Mouse (Mus musculus): ENCODE data around the gene Hyal2.
A peak's percentile ranks its signal among the peaks of the same experiment; 100 is the strongest.

Hyal2 gene

GRCm38 (mm10) chr9:107590058-107590772, 22.5 kb downstream of the Hyal2 start:
- DNase-seq (ENCODE audit: low spot score), result no peak

- no peak for DNase-seq (ENCODE audit: low spot score)
Observed at GRCm38 (mm10) chr9:107590773-107591060, 23.0 kb downstream of the Hyal2 start.

GRCm38 (mm10) chr9:107593101-107593976, 25.6 kb downstream of the Hyal2 start:
- DNase-seq (ENCODE audit: low spot score), result no peak

- no peak for DNase-seq (ENCODE audit: low spot score)
Observed at GRCm38 (mm10) chr9:107594281-107595062, 26.7 kb downstream of the Hyal2 start.

- DNase-seq (ENCODE audit: low spot score), result no peak
Observed at GRCm38 (mm10) chr9:107596619-107597569, 29.1 kb downstream of the Hyal2 start.

GRCm38 (mm10) chr9:107598385-107598784, 30.6 kb downstream of the Hyal2 start:
- DNase-seq (ENCODE audit: low spot score), result no peak

- no peak for DNase-seq (ENCODE audit: low spot score)
Observed at GRCm38 (mm10) chr9:107599433-107599832, 31.7 kb downstream of the Hyal2 start.

- no peak for DNase-seq (ENCODE audit: low spot score)
Observed at GRCm38 (mm10) chr9:107599842-107600241, 32.1 kb downstream of the Hyal2 start.

GRCm38 (mm10) chr9:107600745-107601144, 33.0 kb downstream of the Hyal2 start:
- no peak for DNase-seq (ENCODE audit: low spot score)

GRCm38 (mm10) chr9:107601275-107601674, 33.5 kb downstream of the Hyal2 start:
- DNase-seq (ENCODE audit: low spot score), result no peak

GRCm38 (mm10) chr9:107602068-107602648, 34.4 kb downstream of the Hyal2 start:
- DNase-seq (ENCODE audit: low spot score), result peak; percentile 83

GRCm38 (mm10) chr9:107603251-107603650, 35.5 kb downstream of the Hyal2 start:
- DNase-seq (ENCODE audit: low spot score), result no peak

- DNase-seq (ENCODE audit: low spot score), result no peak
Observed at GRCm38 (mm10) chr9:107605041-107605661, 37.4 kb downstream of the Hyal2 start.

GRCm38 (mm10) chr9:107606591-107606990, 38.8 kb downstream of the Hyal2 start:
- DNase-seq (ENCODE audit: low spot score), result peak; percentile 45

- no peak for DNase-seq (ENCODE audit: low spot score)
Observed at GRCm38 (mm10) chr9:107607036-107607435, 39.3 kb downstream of the Hyal2 start.

- DNase-seq (ENCODE audit: low spot score), result no peak
Observed at GRCm38 (mm10) chr9:107607653-107608245, 40.0 kb downstream of the Hyal2 start.

GRCm38 (mm10) chr9:107608741-107609432, 41.1 kb downstream of the Hyal2 start, which contains the start of gene Sema3b:
TSS of gene Sema3b (minus strand) at chr9:107609229.
- DNase-seq (ENCODE audit: low spot score), result peak; percentile 65

- DNase-seq (ENCODE audit: low spot score), result no peak
Observed at GRCm38 (mm10) chr9:107609433-107609830, 41.7 kb downstream of the Hyal2 start.

- DNase-seq (ENCODE audit: low spot score), result no peak
Observed at GRCm38 (mm10) chr9:107611456-107612190, 43.9 kb downstream of the Hyal2 start.

All from yolk sac, embryonic 10.5 days (tissue).